Mouse (Mus musculus) central nervous system, embryonic 11.5 days (tissue): ENCODE data around the gene Olfr502. TPM values are rescaled to one million over a fixed set of nuclear protein-coding genes. Genes with fewer than 3 reads are reported as not detected.

Experiments used
- polyA plus RNA-seq: library from polyadenylated mRNA; depleted of rRNA; stranded (reverse); fragments of >200 nt; gene quantifications from 2 replicates; pipeline ENCODE4 v1.2.3, GENCODE M21; 2012; rRNA removed

Olfr502 gene
- not detected in 2 replicates for polyA plus RNA-seq

DNA sequence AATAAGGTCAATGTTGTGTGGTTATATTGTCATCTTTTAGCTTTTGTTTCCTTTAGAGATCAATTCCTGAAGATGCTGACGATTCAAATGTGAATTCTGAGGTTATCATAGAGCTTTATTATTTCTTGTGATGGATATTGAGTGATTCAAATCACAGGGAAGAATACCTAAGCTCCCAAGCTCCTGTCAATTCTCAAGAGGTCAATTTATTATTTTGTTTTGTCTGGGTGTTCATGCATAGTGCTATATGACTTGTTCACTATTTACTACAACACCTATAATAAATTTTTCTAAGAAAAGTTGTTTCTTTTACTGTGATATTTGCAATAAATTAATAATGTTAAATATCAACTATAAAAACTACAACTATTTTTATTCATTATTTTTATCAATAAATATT is at the start of gene Olfr502:
Olfr502 (minus strand) TSS at position 101 of the 400 bp plus-strand sequence.

GRCm38 (mm10) chr7:108565693-108566092 is 40.8 kb upstream of the Olfr502 start, which contains the start of gene Olfr504:
Gene Olfr504, minus strand, starts transcription at chr7:108565793.

DNA sequence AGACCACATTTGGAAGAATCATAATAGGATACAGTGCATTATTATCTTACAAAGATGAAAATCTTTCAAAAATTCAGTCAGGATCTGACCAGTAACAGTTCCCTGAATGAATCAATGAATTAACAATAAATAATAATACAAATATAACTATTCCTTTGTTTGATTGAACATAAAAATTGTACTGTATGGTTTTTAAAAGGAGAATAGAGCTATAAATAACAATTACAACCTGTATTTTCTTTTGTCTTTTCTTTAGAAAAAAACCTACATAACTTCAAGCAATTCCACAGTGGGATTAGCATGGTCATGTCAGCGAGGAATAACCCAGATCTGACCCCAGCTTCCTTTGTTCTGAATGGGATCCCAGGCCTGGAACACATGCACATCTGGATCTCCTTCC is 19.4 kb upstream of the Olfr502 start, which contains the start of gene Olfr503:
Olfr503 (plus strand) TSS at position 301 of the 400 bp plus-strand sequence.

Other genes with a start within 250 kb of the Olfr502 start
- not detected in 2 replicates for gene Olfr490, start 236.1 kb downstream of the Olfr502 start, polyA plus RNA-seq
- gene Olfr491, start 211.6 kb downstream of the Olfr502 start, polyA plus RNA-seq = not detected in 2 replicates
- not detected in 2 replicates for gene Olfr492, start 201.4 kb downstream of the Olfr502 start, polyA plus RNA-seq
- gene Olfr493, start 178.1 kb downstream of the Olfr502 start, polyA plus RNA-seq = not detected in 2 replicates
- gene Olfr494, start 159.7 kb downstream of the Olfr502 start, polyA plus RNA-seq = not detected in 2 replicates
- not detected in 2 replicates for gene Olfr495, start 131.9 kb downstream of the Olfr502 start, polyA plus RNA-seq
- not detected in 2 replicates for gene Olfr497, start 104.6 kb downstream of the Olfr502 start, polyA plus RNA-seq
- not detected in 2 replicates for gene Olfr498, start 59.7 kb downstream of the Olfr502 start, polyA plus RNA-seq
- gene Olfr503, start 19.5 kb upstream of the Olfr502 start, polyA plus RNA-seq = not detected in 2 replicates
- not detected in 2 replicates for gene Olfr504, start 40.7 kb upstream of the Olfr502 start, polyA plus RNA-seq
- gene Olfr506, start 85.7 kb upstream of the Olfr502 start, polyA plus RNA-seq = not detected in 2 replicates
- not detected in 2 replicates for gene Olfr507, start 96.7 kb upstream of the Olfr502 start, polyA plus RNA-seq
- not detected in 2 replicates for gene Olfr508, start 104.9 kb upstream of the Olfr502 start, polyA plus RNA-seq
- gene Olfr509, start 126.8 kb upstream of the Olfr502 start, polyA plus RNA-seq = not detected in 2 replicates
- not detected in 2 replicates for gene Olfr510, start 141.4 kb upstream of the Olfr502 start, polyA plus RNA-seq
- not detected in 2 replicates for gene Olfr512, start 188.3 kb upstream of the Olfr502 start, polyA plus RNA-seq
- not detected in 2 replicates for gene Olfr513, start 225.9 kb upstream of the Olfr502 start, polyA plus RNA-seq